Mouse (Mus musculus) induced T-regulatory cell, adult 2 months (primary cell): ENCODE measurements around the gene Haghl.
A peak's percentile ranks its signal among the peaks of the same experiment; 100 is the strongest.
"Not testable (repeated sequence)": the region's sequence is repeated elsewhere in the genome, so short reads cannot be mapped to it uniquely, and the experiment has no call there.

Experiments
- DNase-seq: peaks from one replicate; pipeline ENCODE4 v3.0.0-alpha.2; 2012; ENCODE audit warnings: low read depth

Gene Haghl

DNA sequence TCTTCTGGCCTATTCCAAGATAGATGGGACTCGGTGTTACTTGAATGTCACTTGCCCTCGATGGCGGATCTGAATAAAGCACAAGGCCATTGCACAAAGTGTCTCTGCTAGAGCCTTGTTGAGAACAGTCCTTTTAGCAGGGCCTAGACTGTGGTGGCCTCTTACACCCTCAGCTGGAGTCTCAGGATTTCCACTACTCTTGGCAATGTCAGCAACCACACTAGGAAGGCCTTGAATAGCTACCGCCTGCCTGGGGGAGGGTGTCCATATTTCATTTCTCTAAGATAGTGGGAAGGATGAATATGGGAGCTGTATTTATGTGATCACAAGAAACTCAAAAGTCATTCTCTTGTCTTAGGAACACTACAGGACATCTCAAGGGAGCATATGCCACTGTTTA, 37.2 kb downstream of the Haghl start:
- no peak for DNase-seq

DNA sequence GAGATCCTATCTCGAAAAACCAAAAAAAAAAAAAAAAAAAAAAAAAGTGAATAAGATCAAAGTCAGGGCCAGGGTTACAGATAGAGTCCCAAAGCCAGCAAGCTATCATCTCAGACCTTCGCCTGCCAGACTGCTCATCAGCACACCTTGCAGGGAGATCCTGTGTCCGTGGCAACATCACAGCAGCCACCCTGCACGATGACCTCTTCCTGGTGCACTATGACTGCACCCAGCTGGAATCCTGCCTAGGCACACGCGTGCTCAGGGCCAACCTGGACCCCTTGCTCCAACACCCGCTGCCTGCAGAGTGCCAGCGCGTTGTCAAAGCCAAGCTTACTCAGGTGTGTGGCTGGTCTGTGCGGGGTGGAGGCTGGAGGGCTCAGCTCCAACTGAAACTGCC, 41.2 kb downstream of the Haghl start:
- no peak for DNase-seq

DNA sequence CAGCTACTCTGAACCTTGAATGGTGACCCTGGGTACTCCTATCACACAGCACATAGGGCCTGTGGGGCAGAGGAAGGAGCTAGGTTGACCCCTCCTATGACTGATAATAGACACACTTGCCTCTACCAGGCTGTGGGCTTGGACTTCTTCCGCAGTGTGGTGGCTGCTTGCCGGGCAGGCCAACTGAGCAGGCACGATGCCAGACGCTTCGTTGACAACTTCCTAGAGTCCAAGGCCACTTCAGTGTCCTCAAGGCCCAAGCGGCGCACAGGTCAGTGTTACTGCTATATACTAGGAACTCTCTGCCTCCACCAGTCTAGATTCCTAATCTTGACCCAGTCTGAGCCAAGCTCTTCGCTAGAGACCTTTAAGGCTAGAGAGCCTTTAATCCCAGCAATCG, 41.6 kb downstream of the Haghl start:
- DNase-seq: no peak

DNA sequence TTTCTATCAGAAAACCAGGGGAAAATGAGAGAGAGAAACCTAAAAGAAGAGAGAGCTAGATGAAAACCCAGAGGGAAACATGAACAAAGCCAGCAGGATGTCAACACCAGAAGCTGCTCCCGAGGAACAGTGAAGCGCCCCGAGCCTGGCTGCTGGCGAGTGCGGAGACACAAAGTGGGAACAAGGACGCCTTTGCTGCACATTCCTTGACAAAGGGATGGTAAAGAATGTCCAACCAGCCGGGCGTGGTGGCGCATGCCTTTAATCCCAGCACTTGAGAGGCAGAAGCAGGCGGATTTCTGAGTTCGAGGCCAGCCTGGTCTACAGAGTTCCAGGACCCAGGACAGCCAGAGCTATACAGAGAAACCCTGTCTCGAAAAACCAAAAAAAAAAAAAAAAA, 44.0 kb downstream of the Haghl start:
- not testable (repeated sequence) for DNase-seq

DNA sequence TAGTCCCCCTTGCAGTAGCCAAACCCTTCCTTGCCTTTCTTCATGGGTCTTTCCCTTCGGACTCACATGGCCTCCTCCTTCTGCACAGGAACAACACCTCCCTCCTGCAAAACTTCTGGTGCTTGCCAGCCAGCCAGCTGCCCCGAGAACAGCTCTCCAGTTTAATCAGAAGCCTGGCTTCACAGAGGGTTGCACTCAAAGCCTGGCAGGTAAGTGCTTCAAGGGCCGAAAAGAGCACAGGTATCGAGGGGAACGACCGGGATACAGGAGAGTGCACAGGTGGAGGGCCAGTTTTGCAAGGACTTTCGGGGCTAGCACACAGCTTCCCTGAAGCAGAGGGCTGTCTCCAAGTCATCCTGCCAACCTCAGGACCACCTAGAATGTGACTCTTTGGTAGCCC, 46.6 kb downstream of the Haghl start:
- no peak for DNase-seq

DNA sequence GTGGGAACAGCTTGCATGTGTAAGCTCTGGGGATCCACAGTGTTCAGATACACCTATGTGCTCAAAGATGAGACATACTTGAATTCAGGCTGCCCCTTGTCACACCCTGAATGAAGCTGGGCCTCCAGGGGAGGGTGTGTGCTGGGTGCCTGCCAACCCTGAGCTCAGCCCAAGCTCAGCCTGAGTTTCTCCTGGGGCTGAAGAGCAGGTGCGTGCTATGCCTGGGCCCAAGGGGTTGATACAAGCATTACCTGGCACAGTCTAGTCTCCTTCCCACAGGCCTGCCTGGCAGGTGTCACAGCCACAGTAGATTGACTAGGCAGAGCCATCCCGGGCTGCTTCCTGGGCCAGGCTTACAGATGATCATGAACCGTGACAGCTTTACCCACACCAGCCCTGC, 49.7 kb downstream of the Haghl start, which contains the start of gene Mslnl:
Gene Mslnl, plus strand, starts transcription at position 298 of the 400 bp plus-strand sequence.
- no peak for DNase-seq

DNA sequence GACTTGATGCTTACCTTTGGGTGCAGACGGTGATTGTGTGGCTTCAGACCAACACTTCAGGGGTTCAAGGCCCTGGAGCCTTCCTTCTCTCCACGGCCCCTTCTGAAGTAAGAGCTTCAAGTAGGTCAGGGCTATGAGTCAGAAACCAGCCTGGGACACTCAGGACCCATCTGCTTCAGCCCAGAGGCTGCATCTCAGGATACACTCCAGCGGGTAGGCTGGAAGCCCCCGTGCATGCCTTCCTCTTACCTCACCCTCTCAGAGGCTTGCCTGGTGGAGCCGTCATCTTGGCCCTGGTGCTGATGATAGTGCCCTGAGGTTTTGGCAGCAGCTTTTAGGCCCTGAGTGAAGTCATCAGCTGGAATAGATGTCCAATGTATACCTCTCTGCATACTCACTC, 50.2 kb downstream of the Haghl start:
- DNase-seq: no peak

DNA sequence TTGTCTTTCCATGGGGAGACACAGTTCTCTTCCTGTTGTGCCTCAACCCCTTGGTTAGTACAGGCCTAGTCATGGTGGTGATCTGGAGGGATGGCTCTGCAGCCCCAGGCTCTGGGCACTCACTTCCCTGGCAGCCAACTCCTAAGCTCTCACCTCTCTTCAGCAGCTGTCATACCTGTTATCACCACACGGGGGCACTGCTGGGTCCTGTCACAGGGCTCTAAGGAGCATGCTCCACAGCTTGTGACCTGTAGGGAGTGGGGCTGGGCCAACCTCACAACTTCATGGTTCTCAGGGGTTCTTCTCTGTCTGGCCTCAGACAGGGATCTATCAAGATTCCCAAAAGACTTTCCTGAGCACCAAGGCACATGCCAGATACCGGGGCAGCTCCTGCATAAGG, 53.4 kb downstream of the Haghl start:
- peak; percentile 91 for DNase-seq
